ENCODE assay signal across 8 mouse cellular contexts in the genomic region with DNA sequence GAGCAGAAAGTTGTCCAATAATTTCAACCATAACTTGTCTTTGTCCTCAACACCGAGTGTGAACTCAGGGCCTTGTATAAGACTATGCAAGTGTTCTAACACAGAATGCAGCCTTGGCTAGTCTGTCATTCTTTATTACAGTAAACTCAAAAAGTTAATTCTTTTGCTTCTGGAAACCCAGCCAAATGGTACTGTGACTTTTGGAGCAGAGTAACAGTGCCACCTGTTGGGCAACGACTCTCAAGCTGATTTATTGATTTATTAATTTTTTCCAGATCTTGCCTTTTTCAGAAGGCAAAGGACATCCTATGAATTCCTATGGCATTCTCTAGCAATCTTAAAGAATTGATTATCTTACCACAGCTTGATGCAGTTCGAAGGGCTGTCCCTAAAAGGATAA. TPM values are rescaled to one million over a fixed set of nuclear protein-coding genes. Genes with fewer than 3 reads are reported as not detected.
DNase-seq lines count a peak whose midpoint lies in the region; ATAC-seq and TF ChIP-seq lines count a peak whose summit lies in the region.

No protein-coding gene starts in this region.

- H3K9me3 ChIP-seq in intestine, embryonic 14.5 days (ENCODE audit: control insufficient read depth, low read length), result no peaks in the 10 kb centered on the region
- no peaks in the 10 kb centered on the region for H3K9me3 ChIP-seq in intestine, embryonic 15.5 days
- no peaks in the 10 kb centered on the region for H3K9me3 ChIP-seq in lung, postnatal 0 days (ENCODE audit: low read length)

- no peaks in the 10 kb centered on the region for H3K27me3 ChIP-seq in intestine, embryonic 14.5 days (replicated peaks; ENCODE audit: control insufficient read depth, insufficient read depth, low read length)
- no peaks in the 10 kb centered on the region for H3K27me3 ChIP-seq in intestine, embryonic 15.5 days (replicated peaks)
- no peaks in the 10 kb centered on the region for H3K27me3 ChIP-seq in Patski
- no peaks in the 10 kb centered on the region for H3K27me3 ChIP-seq in lung, postnatal 0 days (replicated peaks; ENCODE audit: insufficient read depth, low read length)

- in situ Hi-C loops in Patski (cut with MboI; ENCODE audit: low pct_unique_long_range_greater_than_20kb), result loop anchor here (5.0 kb wide), 1 partner anchor 404 kb away; no protein-coding TSS in a partner anchor

- TF ChIP-seq CTCF in Patski (IDR thresholded peaks at IDR 0.05), result peak; percentile 83
- peak; percentile 76 for TF ChIP-seq CTCF in lung, postnatal 0 days (IDR thresholded peaks at IDR 0.05)

- no peak for TF ChIP-seq EP300 in lung, postnatal 0 days (IDR thresholded peaks at IDR 0.05)

- CTCF ChIA-PET in Patski (lab: Charles Lee), result interaction anchor here (0.8 to 3.6 kb wide), 5 partner anchors 11 to 413 kb away, joined by 3 to 31 read pairs (median 4); no protein-coding TSS in a partner anchor

- no peak overlapping the region for H3K4me3 ChIP-seq in intestine, embryonic 14.5 days (ENCODE audit: low read depth, low read length)
- no peak overlapping the region for H3K4me3 ChIP-seq in intestine, embryonic 15.5 days (replicated peaks)
- H3K4me3 ChIP-seq in lung, postnatal 0 days (ENCODE audit: low read depth, low read length), result no peak overlapping the region

- H3K36me3 ChIP-seq in intestine, embryonic 14.5 days (ENCODE audit: control insufficient read depth, insufficient read depth, low read length), result no peaks in the 10 kb centered on the region
- no peaks in the 10 kb centered on the region for H3K36me3 ChIP-seq in intestine, embryonic 15.5 days
- H3K36me3 ChIP-seq in lung, postnatal 0 days (ENCODE audit: insufficient read depth, low read length), result no peaks in the 10 kb centered on the region

- H3K4me2 ChIP-seq in intestine, embryonic 14.5 days (ENCODE audit: low read length), result no peak overlapping the region
- H3K4me2 ChIP-seq in intestine, embryonic 15.5 days (replicated peaks), result no peak overlapping the region
- no peak overlapping the region for H3K4me2 ChIP-seq in lung, postnatal 0 days (replicated peaks; ENCODE audit: low read depth, low read length)

- POLR2A ChIA-PET in Patski (lab: Charles Lee), result interaction anchor here (1.2 kb wide), 1 partner anchor 323 kb away, joined by 3 read pairs; no protein-coding TSS in a partner anchor

- DNase-seq in intestine, embryonic 14.5 days (ENCODE audit: low spot score), result peak; percentile 64
- DNase-seq in A20 (ENCODE audit: low read depth, low spot score), result peak; percentile 15
- DNase-seq in Patski (ENCODE audit: low read depth, low spot score), result no peak
- peak; percentile 39 to 69 for DNase-seq in heart, postnatal 14 days
- peak; percentile 73 for DNase-seq in lung, postnatal 0 days (ENCODE audit: low spot score)
- no peak for DNase-seq in yolk sac, embryonic 10.5 days (ENCODE audit: low spot score)
- DNase-seq in neural tube, embryonic 10.5 days (ENCODE audit: extremely low spot score, low spot score), result no peak

- H3K9ac ChIP-seq in intestine, embryonic 14.5 days (ENCODE audit: low read length), result no peak overlapping the region
- no peak overlapping the region for H3K9ac ChIP-seq in intestine, embryonic 15.5 days
- no peak overlapping the region for H3K9ac ChIP-seq in lung, postnatal 0 days (replicated peaks; ENCODE audit: low read depth)

- intact Hi-C loops in heart, postnatal 14 days (cut with DNase I), result loop anchor here (2.0 kb wide), 1 partner anchor 400 kb away; no protein-coding TSS in a partner anchor

- ATAC-seq in intestine, embryonic 14.5 days (replicated peaks; ENCODE audit: low FRiP score, low TSS enrichment, low read depth), result no peak
- ATAC-seq in intestine, embryonic 15.5 days, result no peak
- ATAC-seq in Patski, result peak; percentile 27
- no peak for ATAC-seq in lung, postnatal 0 days

- H3K4me1 ChIP-seq in intestine, embryonic 14.5 days (replicated peaks; ENCODE audit: control insufficient read depth, insufficient read depth, low read length), result no peaks in the 10 kb centered on the region
- no peaks in the 10 kb centered on the region for H3K4me1 ChIP-seq in intestine, embryonic 15.5 days (replicated peaks)
- H3K4me1 ChIP-seq in lung, postnatal 0 days (ENCODE audit: insufficient read depth, low read depth, low read length), result no peaks in the 10 kb centered on the region

- no peak overlapping the region for H3K27ac ChIP-seq in intestine, embryonic 14.5 days (ENCODE audit: low read depth)
- H3K27ac ChIP-seq in intestine, embryonic 15.5 days, result no peak overlapping the region
- no peak overlapping the region for H3K27ac ChIP-seq in lung, postnatal 0 days (ENCODE audit: low read length)

- WGBS in intestine, embryonic 14.5 days, result 50% methylated on average over 3 of the region's 3 CpGs
- 43% methylated on average over 3 of the region's 3 CpGs for WGBS in intestine, embryonic 15.5 days
- 19% methylated on average over 3 of the region's 3 CpGs for WGBS in lung, postnatal 0 days

RNA-seq across cellular contexts. Expression of gene C1qtnf3, which starts 51.1 kb away (rescaled TPM):
- polyA plus RNA-seq in intestine, embryonic 14.5 days (2014; fragmentation: Nextera tagmentation; extraction: Ambion mirVana), result 0.95 and 1.7 TPM in 2 replicates
- 2.2 and 2.6 TPM in 2 replicates for polyA plus RNA-seq in intestine, embryonic 15.5 days (2015; fragmentation: Nextera tagmentation; extraction: Ambion mirVana)
- 0.05 TPM for polyA plus RNA-seq in Patski (2021)
- total RNA-seq in heart, postnatal 14 days (2021), result under 1 TPM; 0.27 to 0.53 TPM
- polyA plus RNA-seq in lung, postnatal 0 days (2015; fragmentation: Nextera tagmentation; extraction: Ambion mirVana), result 2.5 TPM in 2 replicates

Comparison
In these comparisons a context has a peak if more than half of its experiments do, and no peak if none do; other contexts are left out.
1. DNase-seq: peak in intestine, embryonic 14.5 days (single experiment), A20 (single experiment), heart, postnatal 14 days (2 of 2) and lung, postnatal 0 days (single experiment); none in Patski (single experiment), yolk sac, embryonic 10.5 days (single experiment) and neural tube, embryonic 10.5 days (single experiment).